Mouse (Mus musculus): ENCODE measurements around the gene A730061H03Rik. TPM values are rescaled to one million over a fixed set of nuclear protein-coding genes. Genes with fewer than 3 reads are reported as not detected.

Gene A730061H03Rik
- polyA plus RNA-seq, 1 experiment, result 2.3 TPM

DNA sequence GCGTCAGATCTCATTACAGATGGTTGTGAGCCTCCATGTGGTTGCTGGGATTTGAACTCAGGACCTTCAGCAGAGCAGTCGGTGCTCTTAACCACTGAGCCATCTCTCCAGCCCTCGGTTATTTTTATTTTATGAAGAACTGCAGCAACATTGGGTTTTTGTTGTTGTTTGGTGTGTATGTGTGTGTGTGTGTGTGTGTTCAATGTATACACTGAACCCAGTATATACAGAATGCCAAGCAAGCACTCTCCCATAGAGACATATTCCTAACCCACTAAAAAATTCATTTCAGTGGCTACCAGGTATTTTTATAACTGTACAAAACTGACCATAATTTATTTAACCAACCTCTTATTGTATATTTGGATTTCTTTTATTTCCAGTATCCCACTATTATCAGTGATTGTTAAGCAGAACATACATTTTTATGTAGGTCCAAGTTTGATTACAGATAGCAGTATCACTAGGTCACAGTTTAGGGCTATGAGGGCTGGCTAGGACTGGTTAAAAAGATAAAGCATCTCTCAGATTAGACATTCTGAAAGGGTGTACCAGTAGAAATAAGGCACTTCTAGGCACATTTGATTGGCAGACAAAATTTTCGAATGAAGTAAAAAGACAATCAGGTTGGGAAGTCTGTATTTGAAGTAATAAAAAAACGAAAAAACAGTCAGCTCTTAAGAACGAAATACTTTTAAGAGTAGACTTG, 1.3 kb downstream of the A730061H03Rik start:
- Histone ChIP-seq H3K27me3 (ENCODE audit: control insufficient read depth, insufficient read depth, low read length) (no peaks in the 10 kb centered on the region), H3K36me3 (ENCODE audit: control insufficient read depth, insufficient read depth, low read length) (peaks cover 3% of the 10 kb centered on the region), H3K4me1 (ENCODE audit: control insufficient read depth, insufficient read depth, low read length) (peaks cover 12% of the 10 kb centered on the region), H3K27ac (ENCODE audit: control insufficient read depth, insufficient read depth, low read depth, low read length) (no peak overlapping the region), H3K4me3 (ENCODE audit: control insufficient read depth, low read depth, low read length) (no peak overlapping the region)
- no peak for TF ChIP-seq POLR2A (IDR thresholded peaks at IDR 0.05; ENCODE audit: control insufficient read depth, low read depth, low read length)
- no peak for TF ChIP-seq CTCF (IDR thresholded peaks at IDR 0.05; ENCODE audit: control insufficient read depth, insufficient read depth, insufficient replicate concordance, low read depth, low read length)

GRCm38 (mm10) chr14:55557587-55557986, 2.6 kb downstream of the A730061H03Rik start:
- Histone ChIP-seq H3K4me3 (ENCODE audit: control insufficient read depth, low read depth, low read length) (no peak overlapping the region), H3K27ac (ENCODE audit: control insufficient read depth, insufficient read depth, low read depth, low read length) (no peak overlapping the region; the same call in 1 of the 2 replicates), H3K36me3 (ENCODE audit: control insufficient read depth, insufficient read depth, low read length) (no peaks in the 10 kb centered on the region), H3K27me3 (ENCODE audit: control insufficient read depth, insufficient read depth, low read length) (no peaks in the 10 kb centered on the region), H3K4me1 (ENCODE audit: control insufficient read depth, insufficient read depth, low read length) (peaks cover 12% of the 10 kb centered on the region)
- TF ChIP-seq CTCF (IDR thresholded peaks at IDR 0.05; ENCODE audit: control insufficient read depth, insufficient read depth, insufficient replicate concordance, low read depth, low read length) (no peak), POLR2A (IDR thresholded peaks at IDR 0.05; ENCODE audit: control insufficient read depth, low read depth, low read length) (no peak)

GRCm38 (mm10) chr14:55557003-55557402, 3.2 kb downstream of the A730061H03Rik start:
- TF ChIP-seq POLR2A (IDR thresholded peaks at IDR 0.05; ENCODE audit: control insufficient read depth, low read depth, low read length), result no peak
- peak; percentile 67; the same call in 1 of the 2 replicates for TF ChIP-seq CTCF (IDR thresholded peaks at IDR 0.05; ENCODE audit: control insufficient read depth, insufficient read depth, insufficient replicate concordance, low read depth, low read length)
- Histone ChIP-seq H3K27ac (ENCODE audit: control insufficient read depth, insufficient read depth, low read depth, low read length) (no peak overlapping the region), H3K27me3 (ENCODE audit: control insufficient read depth, insufficient read depth, low read length) (no peaks in the 10 kb centered on the region), H3K4me1 (ENCODE audit: control insufficient read depth, insufficient read depth, low read length) (peaks cover 10% of the 10 kb centered on the region), H3K36me3 (ENCODE audit: control insufficient read depth, insufficient read depth, low read length) (no peaks in the 10 kb centered on the region), H3K4me3 (ENCODE audit: control insufficient read depth, low read depth, low read length) (no peak overlapping the region)

GRCm38 (mm10) chr14:55555788-55556187, 4.4 kb downstream of the A730061H03Rik start:
- no peaks in the 10 kb centered on the region for H3K36me3 ChIP-seq (ENCODE audit: control insufficient read depth, insufficient read depth, low read length)
- TF ChIP-seq CTCF (IDR thresholded peaks at IDR 0.05; ENCODE audit: control insufficient read depth, insufficient read depth, insufficient replicate concordance, low read depth, low read length) (no peak), POLR2A (IDR thresholded peaks at IDR 0.05; ENCODE audit: control insufficient read depth, low read depth, low read length) (no peak)
- no peak overlapping the region for H3K4me3 ChIP-seq (ENCODE audit: control insufficient read depth, low read depth, low read length)

DNA sequence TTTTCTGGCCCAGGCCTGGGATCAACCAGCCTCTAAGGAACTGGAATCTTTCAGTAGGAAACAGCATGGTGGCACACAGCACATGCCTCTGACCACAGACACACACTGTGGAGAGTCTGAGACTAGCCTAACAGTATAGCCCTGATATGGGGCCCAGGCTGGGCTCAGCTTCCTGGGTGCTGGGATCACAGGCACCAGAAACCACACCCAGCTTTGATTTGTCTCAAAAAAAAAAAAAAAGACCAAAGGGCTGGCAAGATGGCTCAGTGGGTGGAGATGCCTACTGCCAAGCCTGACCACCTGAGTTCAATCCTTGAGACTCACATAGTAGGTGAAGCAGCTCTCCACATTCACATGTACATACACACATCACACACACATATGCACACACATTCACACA, 5.6 kb downstream of the A730061H03Rik start:
- no peaks in the 10 kb centered on the region for H3K27me3 ChIP-seq (ENCODE audit: control insufficient read depth, insufficient read depth, low read length)
- no peak overlapping the region for H3K27ac ChIP-seq (ENCODE audit: control insufficient read depth, insufficient read depth, low read depth, low read length)
- H3K36me3 ChIP-seq (ENCODE audit: control insufficient read depth, insufficient read depth, low read length), result no peaks in the 10 kb centered on the region
- TF ChIP-seq POLR2A (IDR thresholded peaks at IDR 0.05; ENCODE audit: control insufficient read depth, low read depth, low read length) (no peak), CTCF (IDR thresholded peaks at IDR 0.05; ENCODE audit: control insufficient read depth, insufficient read depth, insufficient replicate concordance, low read depth, low read length) (no peak)
- H3K4me1 ChIP-seq (ENCODE audit: control insufficient read depth, insufficient read depth, low read length), result no peaks in the 10 kb centered on the region
- H3K4me3 ChIP-seq (ENCODE audit: control insufficient read depth, low read depth, low read length), result no peak overlapping the region

More at GRCm38 (mm10) chr14:55555788-55556187, 4.4 kb downstream of the A730061H03Rik start:
- H3K4me1 ChIP-seq (ENCODE audit: control insufficient read depth, insufficient read depth, low read length), result no peaks in the 10 kb centered on the region
- H3K27me3 ChIP-seq (ENCODE audit: control insufficient read depth, insufficient read depth, low read length), result no peaks in the 10 kb centered on the region
- H3K27ac ChIP-seq (ENCODE audit: control insufficient read depth, insufficient read depth, low read depth, low read length), result no peak overlapping the region

DNA sequence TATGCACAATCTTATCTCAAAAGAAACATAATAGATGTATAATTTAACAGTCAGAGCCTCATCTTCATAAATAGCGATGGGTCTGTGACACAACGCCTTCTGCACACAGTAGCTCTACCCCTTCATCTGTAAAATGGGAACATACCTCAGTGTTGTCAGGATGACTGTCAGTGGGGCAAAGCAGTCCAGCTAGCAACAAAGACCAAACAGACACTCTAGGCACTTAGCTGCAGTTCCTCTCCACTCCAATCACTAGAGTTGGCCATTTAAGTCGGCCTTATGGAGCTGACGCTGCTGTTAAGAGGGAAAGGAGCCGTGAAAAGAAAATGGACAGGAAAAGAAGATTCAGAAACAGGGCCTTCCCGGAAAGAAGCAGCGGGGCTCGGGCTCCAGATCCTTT, 8.4 kb downstream of the A730061H03Rik start:
- Histone ChIP-seq H3K36me3 (ENCODE audit: control insufficient read depth, insufficient read depth, low read length) (no peaks in the 10 kb centered on the region; the same call in 1 of the 2 replicates), H3K4me1 (ENCODE audit: control insufficient read depth, insufficient read depth, low read length) (no peaks in the 10 kb centered on the region), H3K4me3 (ENCODE audit: control insufficient read depth, low read depth, low read length) (no peak overlapping the region), H3K27me3 (ENCODE audit: control insufficient read depth, insufficient read depth, low read length) (no peaks in the 10 kb centered on the region), H3K27ac (ENCODE audit: control insufficient read depth, insufficient read depth, low read depth, low read length) (no peak overlapping the region)
- TF ChIP-seq CTCF (IDR thresholded peaks at IDR 0.05; ENCODE audit: control insufficient read depth, insufficient read depth, insufficient replicate concordance, low read depth, low read length) (no peak), POLR2A (IDR thresholded peaks at IDR 0.05; ENCODE audit: control insufficient read depth, low read depth, low read length) (no peak)

- TF ChIP-seq POLR2A (IDR thresholded peaks at IDR 0.05; ENCODE audit: control insufficient read depth, low read depth, low read length) (no peak), CTCF (IDR thresholded peaks at IDR 0.05; ENCODE audit: control insufficient read depth, insufficient read depth, insufficient replicate concordance, low read depth, low read length) (no peak)
- Histone ChIP-seq H3K4me3 (ENCODE audit: control insufficient read depth, low read depth, low read length) (no peak overlapping the region), H3K27me3 (ENCODE audit: control insufficient read depth, insufficient read depth, low read length) (no peaks in the 10 kb centered on the region), H3K36me3 (ENCODE audit: control insufficient read depth, insufficient read depth, low read length) (no peaks in the 10 kb centered on the region; the same call in 1 of the 2 replicates), H3K27ac (ENCODE audit: control insufficient read depth, insufficient read depth, low read depth, low read length) (no peak overlapping the region), H3K4me1 (ENCODE audit: control insufficient read depth, insufficient read depth, low read length) (no peaks in the 10 kb centered on the region)
Measured at GRCm38 (mm10) chr14:55551347-55551746, 8.9 kb downstream of the A730061H03Rik start.

All from testis, adult 2 months (tissue).